Mouse (Mus musculus) liver, adult (tissue): Measurements from ENCODE around the gene F2r.

Experiments
- GATA4 ChIP-seq: IDR thresholded peaks from 2 replicates; pipeline ENCODE4 v1.6.1; 2014; ENCODE audit warnings: mild to moderate bottlenecking, low read length; ENCODE audit not compliant: insufficient replicate concordance

F2r gene

DNA sequence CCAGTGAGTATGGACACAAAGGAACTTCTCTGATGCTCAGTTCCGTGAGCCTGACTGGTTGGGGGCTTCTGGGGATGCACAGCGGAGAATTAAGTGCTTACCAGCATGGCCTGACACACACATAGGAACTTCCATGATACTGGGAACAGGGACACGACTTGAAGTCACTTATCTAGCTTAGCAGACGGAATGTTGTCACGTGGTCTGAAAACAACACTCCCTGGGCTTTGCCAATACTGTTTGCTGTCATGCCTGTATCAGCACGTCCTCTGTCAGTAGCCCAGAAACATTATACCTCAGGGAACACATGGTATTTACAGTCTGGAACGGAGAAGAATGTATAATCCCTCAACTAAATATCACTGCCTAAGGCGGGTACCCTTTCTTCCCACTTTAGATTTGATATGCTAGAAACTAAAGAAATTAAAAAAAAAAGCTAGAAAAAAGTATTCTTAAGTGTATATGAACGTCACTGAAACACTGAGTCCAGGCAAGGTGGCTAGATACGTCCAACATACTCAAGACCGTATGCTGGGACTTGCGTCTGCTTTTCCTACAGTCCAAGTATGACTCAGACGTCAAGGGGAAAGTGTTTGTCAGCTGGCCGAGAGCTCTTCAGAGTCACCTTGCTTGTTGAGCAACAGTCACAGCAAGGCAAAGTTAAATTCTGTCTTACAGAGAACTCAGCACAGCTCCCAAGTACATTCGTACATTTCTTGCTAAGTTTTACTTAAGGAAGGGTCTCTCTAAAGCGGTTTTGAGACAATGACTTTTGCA lies 7.3 kb downstream of the F2r start:
- no peak for TF ChIP-seq GATA4

DNA sequence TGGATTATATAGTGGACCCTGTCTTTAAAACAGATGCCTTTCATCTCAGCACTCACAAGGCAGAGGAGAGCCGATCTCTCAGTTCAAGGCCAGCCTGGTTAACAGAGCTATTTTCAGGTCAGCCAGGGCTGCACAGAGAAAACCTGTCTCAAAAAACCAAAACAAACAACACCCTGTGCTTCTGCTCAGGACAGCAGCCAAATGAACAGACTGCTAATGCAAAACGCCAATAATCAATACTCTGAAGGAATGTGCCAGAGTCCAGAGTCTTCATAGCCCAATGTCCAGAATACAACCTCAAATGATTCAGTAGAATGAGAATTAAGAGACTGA lies 9.2 kb downstream of the F2r start:
- TF ChIP-seq GATA4, result no peak

DNA sequence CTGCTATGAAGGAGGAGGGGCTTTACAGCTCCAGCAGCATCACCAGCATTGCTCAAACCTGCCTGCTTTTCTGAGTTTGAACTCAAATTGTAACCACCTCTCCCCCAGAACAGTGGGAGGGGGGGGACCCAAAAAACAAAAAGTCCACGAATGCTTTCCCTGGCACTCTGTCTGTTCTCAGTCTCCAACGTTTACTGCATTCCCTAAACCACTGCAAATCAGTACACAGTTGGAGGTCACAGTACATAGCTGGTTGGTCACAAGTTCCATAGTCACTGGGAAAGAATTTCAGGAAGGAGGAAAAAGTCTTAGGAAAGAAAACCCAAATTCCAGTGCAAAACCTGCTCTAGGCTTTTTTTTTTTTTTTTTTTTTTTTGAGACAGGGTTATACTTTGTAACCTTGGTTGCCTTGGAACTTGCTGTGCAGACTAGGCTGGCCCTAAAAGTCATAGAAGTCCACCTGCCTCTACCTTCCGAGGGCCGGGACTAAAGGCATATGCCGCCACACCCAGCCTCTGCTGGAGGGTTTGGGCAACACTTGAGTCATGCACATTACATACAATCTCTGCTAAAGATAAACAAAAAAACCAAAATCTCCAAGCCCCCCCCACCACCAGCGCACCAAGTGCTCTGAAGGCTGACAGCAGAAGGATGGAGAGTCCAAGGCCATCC lies 9.7 kb downstream of the F2r start:
- no peak for TF ChIP-seq GATA4

DNA sequence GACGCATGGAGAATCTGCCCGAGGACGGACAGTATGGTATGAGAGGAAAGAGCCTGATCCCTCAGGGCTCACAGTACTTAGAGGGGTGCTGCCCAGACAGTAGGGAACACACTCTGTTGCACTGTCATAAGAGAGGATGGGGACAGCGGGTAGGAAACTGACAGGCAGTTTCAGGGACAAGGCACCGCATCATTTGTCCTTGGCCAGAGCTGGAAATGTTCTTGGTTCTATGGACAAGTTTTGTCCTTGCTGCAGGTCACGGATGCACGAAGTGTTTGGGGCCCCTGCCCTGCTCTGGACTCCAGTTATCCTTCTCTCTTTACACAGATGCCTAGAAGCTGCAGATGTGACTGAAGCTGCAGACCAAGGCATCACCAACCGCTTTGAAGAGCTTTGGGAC lies 11.3 kb downstream of the F2r start:
- no peak for TF ChIP-seq GATA4

DNA sequence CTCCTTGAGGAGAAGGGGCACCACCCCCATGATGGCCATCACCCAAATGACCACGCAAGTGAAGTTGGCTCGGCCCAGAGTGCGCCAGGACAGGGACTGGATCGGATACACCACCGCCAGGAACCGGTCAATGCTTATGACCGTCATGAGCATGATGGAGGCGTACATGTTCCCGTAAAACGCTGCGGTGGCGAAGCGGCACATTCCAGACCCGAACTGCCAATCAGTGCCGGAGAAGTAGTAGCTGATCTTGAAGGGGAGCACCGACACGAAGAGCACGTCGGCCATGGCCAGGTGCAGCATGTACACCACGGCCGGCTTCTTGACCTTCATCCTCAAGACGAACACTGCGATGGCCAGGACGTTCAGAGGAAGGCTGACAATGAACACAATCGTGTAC lies 14.0 kb downstream of the F2r start:
- no peak for TF ChIP-seq GATA4

DNA sequence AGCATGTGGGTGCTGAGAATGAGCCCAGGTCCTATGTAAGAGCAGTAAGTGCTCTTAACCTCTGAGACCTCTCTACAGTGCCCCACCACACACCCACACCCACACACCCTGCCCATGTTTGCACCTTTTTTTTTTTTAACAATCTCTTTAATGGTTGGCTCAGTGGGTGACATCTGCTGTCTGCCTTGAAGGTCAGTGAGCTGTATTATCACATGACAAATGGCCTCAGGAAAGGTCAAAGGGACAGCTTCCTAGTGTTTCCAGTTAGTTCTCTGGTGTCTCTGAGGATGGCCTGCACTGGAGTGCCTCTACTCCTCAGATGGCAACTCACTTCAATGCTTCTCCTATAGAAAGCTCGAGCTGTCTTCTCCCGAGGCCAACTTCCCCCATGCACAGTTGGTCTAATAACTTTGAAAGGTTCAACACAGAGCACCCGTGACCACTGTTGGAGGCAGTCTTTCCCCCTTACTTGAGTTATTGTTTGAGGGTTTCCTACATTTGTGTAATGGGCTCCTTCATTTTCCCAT lies 18.4 kb downstream of the F2r start:
- no peak for TF ChIP-seq GATA4

DNA sequence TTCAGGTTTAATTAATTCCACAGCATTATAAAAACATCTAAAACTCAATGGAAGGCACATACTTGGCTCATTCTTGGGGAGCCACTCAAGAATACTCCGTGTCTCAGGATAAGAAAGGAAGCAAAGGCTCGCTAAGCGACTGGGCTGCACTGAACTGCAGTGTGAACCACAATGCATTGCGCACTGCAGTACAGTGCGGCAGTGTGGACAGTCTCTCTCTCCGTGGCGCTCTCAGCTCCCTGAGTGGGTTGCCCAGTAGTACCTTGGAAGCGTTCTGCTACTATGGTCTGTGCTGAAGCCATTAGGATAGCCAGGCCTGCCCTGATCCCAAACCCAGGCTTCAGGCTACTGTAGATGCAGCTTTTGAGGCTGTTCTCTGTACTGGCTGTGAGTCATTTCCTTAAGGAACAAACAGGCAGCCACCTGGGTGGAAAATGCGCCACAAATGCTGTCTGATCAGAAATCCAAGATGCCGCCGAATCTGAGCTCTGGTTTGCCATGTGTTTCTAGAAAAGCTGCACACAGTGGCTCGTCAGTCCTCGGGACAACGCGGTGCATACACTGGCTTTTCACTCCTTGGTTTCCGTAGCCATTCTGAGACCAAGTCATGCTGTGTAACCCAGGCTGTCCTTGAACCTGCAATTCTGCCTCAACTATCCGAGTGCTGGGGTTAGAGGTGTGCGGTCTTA lies 19.9 kb downstream of the F2r start:
- no peak for TF ChIP-seq GATA4

DNA sequence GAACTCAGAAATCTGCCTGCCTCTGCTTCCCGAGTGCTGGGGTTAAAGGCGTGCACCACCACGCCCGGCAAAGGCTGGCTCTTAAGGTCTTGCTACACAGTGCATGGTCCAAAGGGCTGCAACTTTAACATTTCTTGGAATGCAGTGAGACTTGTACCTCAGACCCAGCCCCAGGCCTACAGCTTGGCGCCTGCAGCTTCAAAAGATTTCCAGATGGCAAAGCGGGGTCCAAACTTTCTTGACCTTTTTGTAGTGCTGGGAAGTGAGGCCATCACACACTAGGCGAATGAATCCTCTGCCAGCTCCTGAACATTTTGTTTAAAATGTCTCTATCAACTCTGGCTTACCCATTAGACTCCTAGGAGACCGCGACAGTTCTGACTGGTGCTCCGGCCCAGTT lies 20.7 kb downstream of the F2r start:
- no peak for TF ChIP-seq GATA4

DNA sequence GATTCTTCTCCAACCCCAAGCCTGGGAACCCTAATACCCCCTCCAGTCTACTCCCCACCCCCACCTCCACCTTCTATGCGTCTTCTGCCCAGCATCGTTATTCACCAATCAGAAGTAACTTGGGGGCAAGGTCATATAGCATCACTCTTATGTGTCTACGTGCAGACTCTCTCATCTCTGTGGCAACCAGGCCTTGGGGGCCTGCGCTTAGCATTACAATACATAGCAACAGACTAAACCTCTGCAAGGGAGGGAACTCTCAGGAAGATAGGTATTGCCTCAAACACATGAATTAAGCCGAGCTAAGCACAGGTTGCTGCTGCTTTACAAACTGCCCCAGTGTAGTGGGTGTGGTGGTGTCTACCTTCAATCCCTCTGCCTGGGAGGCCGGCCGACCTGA lies 21.6 kb downstream of the F2r start:
- no peak for TF ChIP-seq GATA4

DNA sequence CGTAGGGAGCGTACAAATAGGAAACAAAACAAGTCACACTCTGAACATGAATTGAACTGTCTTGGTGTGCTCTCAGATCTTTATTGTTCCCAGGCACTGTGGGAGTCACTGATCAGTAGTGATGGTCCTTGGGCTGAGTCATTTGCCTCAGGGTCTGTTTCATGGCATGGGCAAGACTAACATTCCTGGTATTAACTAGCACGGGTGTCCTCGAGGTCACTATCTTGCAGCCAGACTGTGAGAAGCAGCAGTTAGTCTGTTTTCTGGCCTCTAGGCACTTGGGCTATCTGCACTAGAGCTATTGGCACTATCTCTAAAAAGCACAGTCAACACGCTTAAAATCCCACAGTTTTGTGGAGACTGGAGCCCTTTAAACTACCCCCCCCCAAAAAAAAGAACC lies 22.4 kb downstream of the F2r start:
- TF ChIP-seq GATA4, result no peak

DNA sequence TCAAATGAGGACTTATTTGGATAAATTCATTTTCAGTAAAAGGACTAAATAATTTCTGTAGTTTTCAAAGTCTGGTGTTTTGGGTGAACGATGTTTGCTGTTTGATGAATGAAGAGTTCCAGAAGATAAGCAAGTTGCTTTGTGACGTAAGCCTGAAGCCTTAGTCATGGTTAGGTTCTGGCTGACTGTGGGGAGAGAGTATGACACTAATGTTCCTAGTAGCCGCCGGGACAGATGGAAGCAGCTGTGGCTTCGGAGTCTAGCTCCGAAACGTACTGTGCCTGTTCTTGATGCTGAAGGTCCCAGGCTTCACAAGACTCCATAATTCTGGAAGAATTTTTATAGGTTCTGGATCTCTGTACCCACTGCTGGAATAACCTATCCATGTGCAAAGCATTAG lies 22.9 kb downstream of the F2r start:
- TF ChIP-seq GATA4, result no peak

DNA sequence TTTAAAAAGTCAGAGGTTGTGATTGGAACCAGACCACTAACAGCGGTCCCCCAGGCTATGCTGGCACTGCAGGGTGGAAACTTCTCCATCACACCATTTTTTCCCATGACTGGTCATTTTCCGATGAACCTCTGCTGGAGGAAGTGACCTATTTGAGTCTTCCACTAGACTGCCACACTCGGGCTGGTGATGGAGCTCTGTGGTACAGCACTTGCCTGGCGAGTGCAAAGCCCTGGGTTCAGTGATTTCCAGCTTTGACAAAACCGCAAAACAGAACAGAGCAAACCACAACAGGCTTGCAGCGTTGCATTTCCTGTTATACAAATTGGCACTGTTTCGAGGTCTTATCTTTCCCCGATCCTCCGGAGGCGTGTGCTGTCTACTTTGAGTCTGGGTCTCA lies 25.4 kb downstream of the F2r start:
- TF ChIP-seq GATA4, result no peak

DNA sequence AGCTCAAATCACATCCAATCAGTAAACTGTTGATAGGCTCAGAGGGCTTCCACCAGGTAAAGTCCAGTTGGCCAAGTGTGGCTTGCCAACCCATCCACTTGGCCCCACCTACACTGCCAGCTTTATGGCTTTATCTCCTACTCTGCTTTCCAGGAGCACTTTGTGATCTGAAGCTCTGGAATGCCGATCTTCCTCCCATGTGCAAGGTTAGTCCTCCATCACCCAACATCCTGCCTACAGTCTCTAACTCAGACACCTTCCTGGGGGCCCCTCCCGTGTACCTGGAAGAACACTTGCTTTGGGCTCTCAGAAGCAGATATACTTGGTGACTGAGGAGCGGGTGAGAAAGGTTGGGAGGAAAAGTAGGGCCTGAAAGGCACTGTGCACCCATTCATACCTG lies 26.7 kb downstream of the F2r start:
- TF ChIP-seq GATA4, result no peak

DNA sequence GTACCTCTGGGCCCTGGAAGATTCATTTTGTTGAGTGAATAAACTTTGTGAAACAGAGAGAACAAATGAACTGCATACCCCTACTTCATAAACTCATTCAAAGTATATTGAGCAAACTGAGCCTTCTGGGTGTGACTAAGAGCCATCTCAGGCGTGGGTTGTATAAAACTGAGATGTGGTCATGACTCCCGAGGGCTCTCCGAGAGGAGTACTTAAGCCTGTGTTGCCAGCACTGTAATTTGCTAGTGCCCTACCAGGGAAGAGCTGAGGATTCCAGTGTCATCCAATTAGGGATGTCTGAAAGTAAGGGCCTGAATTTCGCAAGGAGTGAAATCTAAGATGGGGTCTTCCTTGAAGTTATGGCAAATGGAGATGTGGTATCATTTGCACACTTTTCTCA lies 30.7 kb downstream of the F2r start:
- no peak for TF ChIP-seq GATA4

DNA sequence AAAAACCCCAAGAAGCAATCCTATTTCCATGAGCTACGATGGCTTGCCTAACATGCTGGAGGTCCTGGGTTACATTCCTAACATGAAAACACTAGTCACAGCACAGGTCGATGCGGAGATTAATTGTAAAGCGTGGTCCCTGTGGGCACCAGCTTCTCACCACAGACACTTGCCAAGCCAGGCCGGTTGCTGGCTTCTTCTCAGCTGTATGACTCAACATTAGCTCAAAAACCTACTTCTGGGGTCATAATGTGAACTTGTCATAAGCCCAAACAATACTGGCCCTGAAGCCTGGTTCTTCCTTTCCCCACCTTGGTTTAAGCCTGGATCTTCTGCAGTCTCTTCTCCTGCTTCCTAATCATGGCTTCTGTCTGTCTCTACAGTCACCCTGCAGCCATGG lies 33.4 kb downstream of the F2r start:
- TF ChIP-seq GATA4, result no peak
